Mouse (Mus musculus): ENCODE results near the gene Clec10a.
A peak's percentile ranks its signal among the peaks of the same experiment; 100 is the strongest.
"Not testable (repeated sequence)": the region's sequence is repeated elsewhere in the genome, so short reads cannot be mapped to it uniquely, and the experiment has no call there.

Clec10a gene

GRCm38 (mm10) chr11:70155897-70156296 lies at the start of gene Clec10a:
TSS of gene Clec10a (plus strand) at chr11:70156197.
- DNase-seq (ENCODE audit: low spot score in 2 of 2), result not testable (repeated sequence)

GRCm38 (mm10) chr11:70107085-70107484 lies 48.9 kb upstream of the Clec10a start:
- DNase-seq (ENCODE audit: low spot score in 2 of 2), result no peak

GRCm38 (mm10) chr11:70110146-70110545 lies 45.9 kb upstream of the Clec10a start:
- no peak for DNase-seq (ENCODE audit: low spot score in 2 of 2)

GRCm38 (mm10) chr11:70114562-70114961 lies 41.4 kb upstream of the Clec10a start:
- DNase-seq (ENCODE audit: low spot score in 2 of 2), result no peak

- DNase-seq (ENCODE audit: low spot score in 2 of 2), result peak in 1 of 2 experiments; percentile 51
Measured at GRCm38 (mm10) chr11:70115901-70116300, 40.1 kb upstream of the Clec10a start.

GRCm38 (mm10) chr11:70129926-70130379 lies 26.0 kb upstream of the Clec10a start, which contains the start of gene Mgl2:
TSS of gene Mgl2 (plus strand) at chr11:70130329.
- DNase-seq (ENCODE audit: low spot score in 2 of 2), result no peak

GRCm38 (mm10) chr11:70135001-70135400 lies 21.0 kb upstream of the Clec10a start:
- not testable (repeated sequence) for DNase-seq (ENCODE audit: low spot score in 2 of 2)

GRCm38 (mm10) chr11:70135925-70136324 lies 20.1 kb upstream of the Clec10a start:
- not testable (repeated sequence) for DNase-seq (ENCODE audit: low spot score in 2 of 2)

- no peak for DNase-seq (ENCODE audit: low spot score in 2 of 2)
Measured at GRCm38 (mm10) chr11:70139171-70139570, 16.8 kb upstream of the Clec10a start.

GRCm38 (mm10) chr11:70151072-70151471 lies 4.9 kb upstream of the Clec10a start:
- DNase-seq (ENCODE audit: low spot score in 2 of 2), result no peak

GRCm38 (mm10) chr11:70162336-70162735 lies 6.3 kb downstream of the Clec10a start:
- DNase-seq (ENCODE audit: low spot score in 2 of 2), result no peak

- DNase-seq (ENCODE audit: low spot score in 2 of 2), result no peak
Measured at GRCm38 (mm10) chr11:70165972-70166921, 10.2 kb downstream of the Clec10a start.

- no peak for DNase-seq (ENCODE audit: low spot score in 2 of 2)
Measured at GRCm38 (mm10) chr11:70168136-70168535, 12.1 kb downstream of the Clec10a start.

- DNase-seq (ENCODE audit: low spot score in 2 of 2), result not testable (repeated sequence)
Measured at GRCm38 (mm10) chr11:70169471-70169870, 13.5 kb downstream of the Clec10a start.

- no peak for DNase-seq (ENCODE audit: low spot score in 2 of 2)
Measured at GRCm38 (mm10) chr11:70170291-70170690, 14.3 kb downstream of the Clec10a start.

GRCm38 (mm10) chr11:70171181-70171580 lies 15.2 kb downstream of the Clec10a start:
- DNase-seq (ENCODE audit: low spot score in 2 of 2), result no peak

GRCm38 (mm10) chr11:70171847-70172246 lies 15.8 kb downstream of the Clec10a start:
- no peak for DNase-seq (ENCODE audit: low spot score in 2 of 2)

GRCm38 (mm10) chr11:70172298-70172697 lies 16.3 kb downstream of the Clec10a start:
- no peak for DNase-seq (ENCODE audit: low spot score in 2 of 2)

- DNase-seq (ENCODE audit: low spot score in 2 of 2), result no peak
Measured at GRCm38 (mm10) chr11:70174491-70174890, 18.5 kb downstream of the Clec10a start.

GRCm38 (mm10) chr11:70177647-70178046 lies 21.6 kb downstream of the Clec10a start:
- no peak for DNase-seq (ENCODE audit: low spot score in 2 of 2)

- DNase-seq (ENCODE audit: low spot score in 2 of 2), result no peak
Measured at GRCm38 (mm10) chr11:70178311-70178710, 22.3 kb downstream of the Clec10a start.

- peak in 1 of 2 experiments; percentile 35 for DNase-seq (ENCODE audit: low spot score in 2 of 2)
Measured at GRCm38 (mm10) chr11:70178756-70179155, 22.8 kb downstream of the Clec10a start.

GRCm38 (mm10) chr11:70179401-70179800 lies 23.4 kb downstream of the Clec10a start:
- no peak for DNase-seq (ENCODE audit: low spot score in 2 of 2)

Measured in urinary bladder, postnatal 4 days (tissue).